In the genomic region with DNA sequence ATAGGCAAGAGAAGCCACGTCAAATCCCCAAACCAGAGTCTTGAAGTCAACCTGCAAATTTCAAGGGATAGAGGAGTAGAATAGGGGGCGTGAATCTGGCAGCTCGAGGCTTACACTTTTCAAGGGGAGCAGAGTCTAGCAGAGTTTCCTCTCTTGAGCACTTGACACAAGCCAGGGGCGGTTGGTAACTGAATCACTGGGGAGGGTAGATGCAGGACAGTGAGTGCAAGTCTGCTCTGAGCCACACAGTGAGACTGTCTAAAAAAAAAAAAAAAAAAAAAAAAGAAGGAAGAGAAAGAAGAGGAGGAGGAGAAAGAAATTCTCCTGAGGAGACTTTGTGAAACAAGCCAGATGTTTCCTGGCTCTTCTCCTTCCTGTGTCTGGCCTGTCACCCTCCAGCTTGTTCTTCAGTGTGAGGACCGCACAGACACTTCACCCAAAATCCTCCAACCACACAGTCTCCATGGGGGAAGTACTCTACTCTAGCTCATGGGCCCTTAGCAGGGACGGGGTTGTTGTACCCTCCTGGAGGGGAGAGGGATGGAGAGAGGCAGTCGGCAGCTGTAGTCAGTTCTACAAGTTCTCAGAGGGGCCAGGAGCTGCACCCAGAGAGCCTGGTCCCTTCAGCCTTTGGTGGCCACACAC, we compare ENCODE assay signal across 9 mouse cellular contexts. TPM values are rescaled to one million over a fixed set of nuclear protein-coding genes. Genes with fewer than 3 reads are reported as not detected.
DNase-seq lines count a peak whose midpoint lies in the region; ATAC-seq lines count a peak whose summit lies in the region.
"Had no signal": no experiment of that assay in that cellular context is flagged by ENCODE, and none has a peak within 500 bp of the region (broad histone marks: within the 10 kb centered on the region; RNA-seq: fewer than 3 reads in every experiment).

No protein-coding gene starts in this region.

- DNase-seq in kidney, postnatal 4 days, result peak; percentile 24 to 30
- no peak for DNase-seq in kidney, postnatal 36 days
- DNase-seq in c-Kit-positive CD71-negative TER-119-negative erythroid progenitor cells, embryonic 14.5 days (ENCODE audit: low read depth), result peak; percentile 53
- DNase-seq in neural tube, embryonic 10.5 days (ENCODE audit: extremely low spot score, low spot score), result no peak
- DNase-seq: adrenal gland, postnatal 10 days had no signal

- peak; percentile 88 for ATAC-seq in granulocyte monocyte progenitor cell, adult 5-6 weeks (replicated peaks; ENCODE audit: poor library complexity, severe bottlenecking)
- peak; percentile 64 for ATAC-seq in megakaryocyte, adult 5-6 weeks (ENCODE audit: poor library complexity, severe bottlenecking)
- no peak for ATAC-seq in megakaryocyte-erythroid progenitor cell, adult 5-6 weeks (replicated peaks; ENCODE audit: low FRiP score, low TSS enrichment, poor library complexity, severe bottlenecking)
- ATAC-seq: forebrain, embryonic 16.5 days had no signal

RNA-seq across cellular contexts. Expression of a gene that starts 5.7 kb away (rescaled TPM):
- total RNA-seq in granulocyte monocyte progenitor cell, adult 5-6 weeks (2014; fragmentation: Nextera tagmentation), result 148 and 174 TPM in 2 replicates
- total RNA-seq in granulocyte monocyte progenitor cell, adult 5-6 weeks (2017), result 115 and 120 TPM in 2 replicates
- 161 and 168 TPM in 2 replicates for total RNA-seq in megakaryocyte, adult 5-6 weeks (2015)
- total RNA-seq in megakaryocyte, adult 5-6 weeks (2017), result 230 and 238 TPM in 2 replicates
- 3.1 TPM in 1 of 2 replicates, not detected in the other for total RNA-seq in megakaryocyte-erythroid progenitor cell, adult 5-6 weeks (2014; fragmentation: Nextera tagmentation)
- total RNA-seq in megakaryocyte-erythroid progenitor cell, adult 5-6 weeks (2017), result 0.23 and 0.56 TPM in 2 replicates

RNA-seq across cellular contexts. Expression of a gene that starts 36.9 kb away (rescaled TPM):
- total RNA-seq in granulocyte monocyte progenitor cell, adult 5-6 weeks (2014; fragmentation: Nextera tagmentation), result 930 and 1,115 TPM in 2 replicates
- total RNA-seq in granulocyte monocyte progenitor cell, adult 5-6 weeks (2017), result 1,419 and 1,485 TPM in 2 replicates
- 304 and 326 TPM in 2 replicates for total RNA-seq in megakaryocyte, adult 5-6 weeks (2015)
- total RNA-seq in megakaryocyte, adult 5-6 weeks (2017), result 669 and 674 TPM in 2 replicates
- total RNA-seq in megakaryocyte-erythroid progenitor cell, adult 5-6 weeks (2014; fragmentation: Nextera tagmentation), result 188 and 192 TPM in 2 replicates
- total RNA-seq in megakaryocyte-erythroid progenitor cell, adult 5-6 weeks (2017), result 316 and 323 TPM in 2 replicates

Comparison
In these comparisons a context has a peak if more than half of its experiments do, and no peak if none do; other contexts are left out.
1. DNase-seq: peak in kidney, postnatal 4 days (2 of 2) and c-Kit-positive CD71-negative TER-119-negative erythroid progenitor cells, embryonic 14.5 days (single experiment); none in kidney, postnatal 36 days (0 of 2) and neural tube, embryonic 10.5 days (single experiment).
2. RNA of a gene that starts 5.7 kb away (total RNA-seq): 161 to 238 TPM in megakaryocyte, adult 5-6 weeks and 115 to 174 TPM in granulocyte monocyte progenitor cell, adult 5-6 weeks; 0.23 to 3.1 TPM in megakaryocyte-erythroid progenitor cell, adult 5-6 weeks; every median in the first group is over 10 times any median in the second.